Mouse (Mus musculus) olfactory bulb, adult 2 months (tissue): ENCODE data around the gene Piwil1.

Source experiments
- CTCF ChIP-seq: fragments of 200-500 bp; IDR thresholded peaks from 2 replicates; pipeline ENCODE4 v1.5.1; 2012; ENCODE audit warnings: low read depth, mild to moderate bottlenecking, low read length, moderate library complexity; ENCODE audit not compliant: insufficient read depth
- POLR2A ChIP-seq: fragments of 200-500 bp; IDR thresholded peaks from 2 replicates; pipeline ENCODE4 v1.6.1; 2012; ENCODE audit warnings: mild to moderate bottlenecking, low read depth, low read length, moderate library complexity; ENCODE audit not compliant: insufficient read depth

GRCm38 (mm10) chr5:128707271-128707670 is 4.9 kb downstream of the Piwil1 start:
- TF ChIP-seq CTCF (no peak), POLR2A (no peak)
